Mouse (Mus musculus) embryonic facial prominence, embryonic 14.5 days (tissue): ENCODE measurements around the gene Mrps26. TPM values are rescaled to one million over a fixed set of nuclear protein-coding genes. Genes with fewer than 3 reads are reported as not detected.
A peak's percentile ranks its signal among the peaks of the same experiment; 100 is the strongest.
"Not testable (repeated sequence)": the region's sequence is repeated elsewhere in the genome, so short reads cannot be mapped to it uniquely, and the experiment has no call there.

Source experiments
- ATAC-seq: fragments of 200-750 bp; cut with Nextera tagmentation; 2 replicates; pipeline ENCODE4 v1.8.0; 2017; ENCODE audit warnings: low read depth, moderate number of reproducible peaks, moderate TSS enrichment
- DNase-seq: peaks from one replicate; pipeline ENCODE4 v3.0.0-alpha.2; 2015; ENCODE audit warnings: low spot score
- H3K27ac ChIP-seq: fragments of 300-500 bp; sonication (generic); replicated peaks from 2 replicates; pipeline ENCODE4 v1.5.1; 2014; ENCODE audit warnings: low read depth, mild to moderate bottlenecking, low read length, moderate library complexity
- H3K27me3 ChIP-seq: fragments of 300-500 bp; sonication (generic); replicated peaks from 2 replicates; pipeline ENCODE4 v1.6.1; 2014; ENCODE audit warnings: low read length; ENCODE audit not compliant: control insufficient read depth, insufficient read depth
- H3K36me3 ChIP-seq: fragments of 300-500 bp; sonication (generic); 2 replicates; pipeline ENCODE4 v1.6.1; 2014; ENCODE audit warnings: low read length, mixed read lengths; ENCODE audit not compliant: control insufficient read depth, insufficient read depth
- H3K4me1 ChIP-seq: fragments of 300-500 bp; sonication (generic); 2 replicates; pipeline ENCODE4 v1.6.1; 2014; ENCODE audit warnings: antibody characterized with exemption, low read length; ENCODE audit not compliant: control insufficient read depth, insufficient read depth
- H3K4me2 ChIP-seq: fragments of 300-500 bp; sonication (generic); 2 replicates; pipeline ENCODE4 v1.6.1; 2014; ENCODE audit warnings: low read depth, mild to moderate bottlenecking, low read length, moderate library complexity, mixed read lengths
- H3K4me3 ChIP-seq: fragments of 300-500 bp; sonication (generic); 2 replicates; pipeline ENCODE4 v1.5.1; 2014; ENCODE audit warnings: low read depth, mild to moderate bottlenecking, low read length
- H3K9ac ChIP-seq: fragments of 300-500 bp; sonication (generic); 2 replicates; pipeline ENCODE4 v1.6.1; 2014; ENCODE audit warnings: low read depth, mild to moderate bottlenecking, low read length, moderate library complexity, mixed read lengths
- H3K9me3 ChIP-seq: fragments of 300-500 bp; sonication (generic); 2 replicates; pipeline ENCODE4 v1.6.1; 2016; ENCODE audit warnings: low read length; ENCODE audit not compliant: control insufficient read depth
- WGBS: fragments of 180-500 bp; shearing (Covaris S2); extraction: QIAGEN DNeasy Blood & Tissue Kit; methylation state at CpG from one replicate; pipeline ENCODE4 v1.1.7; 2014; 5-methylcytosine and 5-hydroxymethylcytosine counted together
- polyA plus RNA-seq: library from polyadenylated mRNA; unstranded; fragments of >200 nt; fragmentation: Nextera tagmentation; extraction: Ambion mirVana; gene quantifications from 2 replicates; pipeline ENCODE4 v1.2.1, GENCODE M21; 2014

Mrps26 gene
- polyA plus RNA-seq, 1 experiment from 2014 or later = 91.7 TPM

DNA sequence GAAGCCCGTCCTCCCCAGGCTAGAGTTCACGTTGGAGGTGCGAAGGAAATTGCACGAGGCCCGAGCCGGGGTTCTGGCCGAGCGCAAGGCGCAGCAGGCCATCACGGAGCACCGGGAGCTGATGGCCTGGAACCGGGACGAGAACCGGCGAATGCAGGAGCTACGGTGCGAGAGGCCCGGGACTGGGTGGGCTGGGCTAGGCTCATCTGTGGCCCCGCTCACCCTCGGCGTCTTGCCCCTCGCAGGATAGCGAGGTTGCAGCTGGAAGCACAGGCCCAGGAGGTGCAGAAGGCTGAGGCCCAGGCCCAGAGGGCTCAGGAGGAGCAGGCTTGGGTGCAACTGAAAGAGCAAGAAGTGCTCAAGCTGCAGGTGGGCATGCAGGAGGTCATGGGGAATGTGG, 521 bp downstream of the Mrps26 start:
- peak overlapping the region; percentile 89 for H3K9ac ChIP-seq
- peak overlapping the region; percentile 87 for H3K4me2 ChIP-seq
- DNase-seq (no peak), ATAC-seq (peak; percentile 5)
- H3K4me1 ChIP-seq = peaks cover 9% of the 10 kb centered on the region
- H3K4me3 ChIP-seq = peak overlapping the region; percentile 91
- peaks cover 25% of the 10 kb centered on the region for H3K36me3 ChIP-seq
- 1% methylated on average over 17 of the region's 23 CpGs for WGBS
- H3K27ac ChIP-seq = no peak overlapping the region
- no peaks in the 10 kb centered on the region for H3K9me3 ChIP-seq
- H3K27me3 ChIP-seq = no peaks in the 10 kb centered on the region

DNA sequence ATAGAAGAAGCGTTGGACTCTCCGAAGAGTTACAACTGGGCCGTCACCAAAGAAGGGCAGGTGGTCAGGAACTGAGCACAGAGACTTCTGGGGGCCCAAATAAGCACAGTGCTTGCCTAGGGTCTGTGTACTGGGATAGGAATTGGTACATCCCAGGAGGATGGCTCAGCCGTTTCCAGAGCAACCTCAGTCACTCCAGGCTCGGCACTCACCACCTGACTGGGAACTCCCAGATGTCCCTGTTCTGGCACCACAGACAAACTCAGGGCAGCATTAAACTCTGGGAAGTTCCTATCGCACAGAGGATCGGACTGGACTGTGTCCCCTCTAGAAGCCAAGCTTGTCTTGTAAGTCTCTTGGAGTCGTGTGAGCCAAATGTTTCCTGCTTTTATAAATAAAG, 1.4 kb downstream of the Mrps26 start:
- Histone ChIP-seq H3K36me3 (peaks cover 25% of the 10 kb centered on the region), H3K4me3 (peak overlapping the region; percentile 91; the same call in 1 of the 2 replicates), H3K9ac (0 out of 2 replicates have a peak overlapping the region, but pooled peaks have one; percentile 89), H3K27me3 (no peaks in the 10 kb centered on the region), H3K4me1 (peaks cover 9% of the 10 kb centered on the region), H3K27ac (no peak overlapping the region), H3K4me2 (peak overlapping the region; percentile 87), H3K9me3 (no peaks in the 10 kb centered on the region)
- DNase-seq (no peak), ATAC-seq (no peak)
- 81% methylated on average over 8 of the region's 8 CpGs for WGBS

DNA sequence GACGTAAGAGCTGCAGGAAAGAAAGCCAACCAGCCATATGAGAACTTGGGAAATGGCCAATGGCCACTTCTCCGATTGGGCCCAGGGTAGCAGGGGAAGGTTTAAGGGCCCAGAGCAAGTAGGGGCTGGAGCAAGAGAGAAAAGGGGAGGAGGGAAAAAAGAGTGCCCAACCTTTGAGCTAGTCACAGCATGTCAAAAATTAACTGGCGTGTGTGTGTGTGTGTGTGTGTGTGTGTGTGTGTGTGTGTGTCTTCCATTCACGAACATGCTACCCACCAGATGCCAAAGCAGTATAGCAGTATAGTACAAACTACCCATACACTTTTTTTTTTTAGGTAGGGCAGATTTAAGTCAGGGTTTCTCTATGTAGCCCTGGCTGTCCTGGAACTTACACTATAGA, 5.4 kb downstream of the Mrps26 start:
- Histone ChIP-seq H3K27me3 (no peaks in the 10 kb centered on the region), H3K36me3 (peaks cover 25% of the 10 kb centered on the region), H3K4me1 (peaks cover 9% of the 10 kb centered on the region), H3K9ac (no peak overlapping the region), H3K27ac (no peak overlapping the region), H3K9me3 (no peaks in the 10 kb centered on the region), H3K4me3 (no peak overlapping the region), H3K4me2 (no peak overlapping the region)
- ATAC-seq = no peak
- WGBS = 64% methylated on average over 4 of the region's 4 CpGs
- no peak for DNase-seq

DNA sequence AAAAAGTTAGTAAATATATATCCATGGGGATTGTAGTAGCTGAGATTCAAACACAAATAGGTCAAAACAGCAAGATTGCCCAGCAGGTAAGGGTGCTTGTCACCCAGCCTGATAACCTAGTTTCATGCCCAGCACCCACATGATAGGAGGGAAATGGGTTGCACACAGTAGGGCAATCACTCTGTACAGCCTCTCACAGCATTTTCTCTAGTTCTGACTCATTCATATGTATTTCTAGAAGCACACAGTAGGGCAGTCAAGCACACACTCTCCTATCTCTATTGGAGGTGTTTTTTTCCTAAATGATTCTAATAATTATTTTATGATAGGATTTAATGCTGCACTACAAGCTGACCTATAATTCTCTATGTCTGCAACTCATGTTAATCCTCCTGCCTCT, 6.4 kb downstream of the Mrps26 start:
- H3K9me3 ChIP-seq = no peaks in the 10 kb centered on the region
- no peak overlapping the region for H3K4me2 ChIP-seq
- H3K27ac ChIP-seq = no peak overlapping the region
- ATAC-seq (no peak), DNase-seq (no peak)
- no peak overlapping the region for H3K4me3 ChIP-seq
- peaks cover 3% of the 10 kb centered on the region; the same call in 1 of the 2 replicates for H3K27me3 ChIP-seq
- no peak overlapping the region for H3K9ac ChIP-seq
- peaks cover 2% of the 10 kb centered on the region; the same call in 1 of the 2 replicates for H3K4me1 ChIP-seq
- peaks cover 22% of the 10 kb centered on the region for H3K36me3 ChIP-seq

DNA sequence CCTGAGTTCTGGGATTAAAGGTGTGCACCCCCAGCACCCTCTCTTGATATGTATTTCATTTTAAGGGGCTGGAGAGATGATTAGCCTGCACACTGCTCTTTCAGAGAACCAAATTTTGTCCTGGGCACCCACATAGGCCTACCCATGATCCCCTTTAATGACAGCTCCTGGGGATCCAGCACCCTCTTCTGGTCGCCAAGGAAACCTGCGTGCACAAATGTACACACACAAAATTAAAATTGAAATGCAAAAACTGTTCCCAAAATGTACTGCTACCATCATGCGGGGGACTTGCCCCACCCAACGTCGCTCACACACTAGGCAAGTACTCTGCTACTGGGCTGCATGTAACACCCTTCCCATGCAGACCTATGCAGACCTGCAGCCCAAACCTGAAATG, 11.4 kb downstream of the Mrps26 start:
- Histone ChIP-seq H3K27me3 (peaks cover 53% of the 10 kb centered on the region), H3K4me3 (no peak overlapping the region), H3K9me3 (no peaks in the 10 kb centered on the region), H3K9ac (no peak overlapping the region), H3K4me1 (0 out of 2 replicates have a peak, but pooled peaks cover 5% of the 10 kb centered on the region), H3K36me3 (no peaks in the 10 kb centered on the region), H3K27ac (no peak overlapping the region), H3K4me2 (no peak overlapping the region)
- DNase-seq (no peak), ATAC-seq (no peak)
- 84% methylated on average over 5 of the region's 5 CpGs for WGBS

DNA sequence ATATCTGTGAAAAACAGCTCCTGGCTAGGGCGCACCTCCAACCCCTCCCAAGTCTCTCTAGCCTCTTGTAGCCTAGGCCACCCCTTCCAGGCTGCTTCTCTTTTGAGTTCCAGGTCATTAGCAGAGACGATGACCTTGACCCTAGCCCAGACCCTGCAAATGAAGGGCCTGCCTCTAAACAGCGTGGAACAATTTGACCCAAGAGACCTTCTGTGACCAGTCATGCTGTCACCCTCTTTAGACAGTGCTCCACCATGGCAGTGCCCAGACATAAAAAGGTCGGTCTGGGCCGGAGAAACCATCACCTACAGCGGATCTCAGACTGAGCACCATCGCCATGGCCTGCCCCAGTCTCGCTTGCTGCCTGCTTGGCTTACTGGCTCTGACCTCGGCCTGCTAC, 12.3 kb downstream of the Mrps26 start, which contains the start of gene Oxt:
Gene Oxt, plus strand, starts transcription at position 301 of the 400 bp plus-strand sequence.
- H3K27me3 ChIP-seq = peaks cover 62% of the 10 kb centered on the region
- no peak within 1 kb of the TSS for H3K27ac ChIP-seq
- peak within 1 kb of the TSS; percentile 42; the same call in 1 of the 2 replicates for H3K9ac ChIP-seq
- peak within 1 kb of the TSS; percentile 57 for H3K4me2 ChIP-seq
- WGBS = 42% methylated on average over 8 of the region's 9 CpGs
- peak within 1 kb of the TSS; percentile 36 for H3K4me3 ChIP-seq
- 0 out of 2 replicates have a peak, but pooled peaks cover 5% of the 10 kb centered on the region for H3K4me1 ChIP-seq
- H3K9me3 ChIP-seq = no peaks in the 10 kb centered on the region
- no peak for DNase-seq
- no peak for ATAC-seq
- no peaks in the 10 kb centered on the region for H3K36me3 ChIP-seq

DNA sequence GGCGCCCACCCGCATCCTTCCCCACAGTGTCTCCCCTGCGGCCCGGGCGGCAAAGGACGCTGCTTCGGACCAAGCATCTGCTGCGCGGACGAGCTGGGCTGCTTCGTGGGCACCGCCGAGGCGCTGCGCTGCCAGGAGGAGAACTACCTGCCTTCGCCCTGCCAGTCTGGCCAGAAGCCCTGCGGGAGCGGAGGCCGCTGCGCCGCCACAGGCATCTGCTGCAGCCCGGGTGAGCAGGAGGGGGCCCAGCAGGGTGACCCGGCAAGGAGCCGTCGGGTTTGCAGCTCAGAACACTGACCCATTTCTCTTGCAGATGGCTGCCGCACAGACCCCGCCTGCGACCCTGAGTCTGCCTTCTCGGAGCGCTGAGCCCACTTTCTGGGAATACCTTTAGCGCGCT, 13.0 kb downstream of the Mrps26 start:
- peak overlapping the region; percentile 57 for H3K4me2 ChIP-seq
- H3K4me1 ChIP-seq, H3K27ac ChIP-seq, DNase-seq, H3K36me3 ChIP-seq, ATAC-seq, H3K9me3 ChIP-seq: not testable (repeated sequence)
- H3K4me3 ChIP-seq = peak overlapping the region; percentile 36
- H3K27me3 ChIP-seq = peaks cover 69% of the 10 kb centered on the region
- peak overlapping the region; percentile 42; the same call in 1 of the 2 replicates for H3K9ac ChIP-seq
- WGBS = under 1% methylated on average over 22 of the region's 32 CpGs

DNA sequence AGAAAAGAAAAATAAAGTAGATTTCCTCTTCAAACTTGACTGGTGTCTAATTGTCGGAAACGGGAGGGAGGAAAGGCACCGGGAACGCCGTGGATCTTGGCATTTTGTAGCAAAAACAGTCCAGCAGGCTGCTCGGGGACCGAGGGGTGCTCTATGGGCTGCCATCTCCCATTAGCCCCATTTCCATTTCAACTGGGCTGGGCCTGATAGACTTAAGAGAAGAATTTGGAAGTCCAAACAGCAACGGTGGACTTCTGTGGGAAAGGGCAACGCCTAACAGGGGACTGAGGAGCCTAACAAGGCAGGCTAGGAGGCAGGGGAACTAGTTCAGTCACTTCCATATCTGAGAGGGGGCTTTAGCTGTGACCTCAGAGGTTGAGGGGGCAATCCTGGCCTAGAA, 13.5 kb downstream of the Mrps26 start:
- no peak for DNase-seq
- Histone ChIP-seq H3K9me3 (no peaks in the 10 kb centered on the region), H3K9ac (no peak overlapping the region), H3K4me1 (0 out of 2 replicates have a peak, but pooled peaks cover 5% of the 10 kb centered on the region), H3K4me2 (peak overlapping the region; percentile 57), H3K27me3 (peaks cover 73% of the 10 kb centered on the region), H3K36me3 (no peaks in the 10 kb centered on the region), H3K4me3 (peak overlapping the region; percentile 36), H3K27ac (no peak overlapping the region)
- ATAC-seq = no peak
- 3% methylated on average over 9 of the region's 9 CpGs for WGBS

DNA sequence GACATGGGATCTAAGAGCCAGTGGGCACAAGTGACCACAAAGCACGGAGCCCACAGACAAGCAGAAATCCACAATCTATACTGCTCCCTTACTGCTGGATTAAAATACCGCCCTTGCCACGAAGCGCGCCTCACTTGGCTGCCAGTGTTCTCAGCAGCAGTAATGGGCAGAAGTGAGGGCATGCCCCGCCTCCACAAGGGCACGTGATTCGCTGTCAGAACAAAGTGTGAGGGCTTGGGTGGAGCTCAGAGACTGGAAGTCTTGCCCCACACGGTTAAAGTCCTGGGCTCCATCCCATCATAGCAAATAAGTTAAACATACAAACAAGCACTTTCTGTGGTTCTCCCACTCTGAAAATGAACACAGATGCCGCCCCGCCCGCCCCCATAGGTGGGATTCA, 14.1 kb downstream of the Mrps26 start:
- peak overlapping the region; percentile 17 for H3K4me3 ChIP-seq
- 0 out of 2 replicates have a peak, but pooled peaks cover 5% of the 10 kb centered on the region for H3K4me1 ChIP-seq
- peak overlapping the region; percentile 57; the same call in 1 of the 2 replicates for H3K4me2 ChIP-seq
- H3K36me3 ChIP-seq = no peaks in the 10 kb centered on the region
- no peak overlapping the region for H3K9ac ChIP-seq
- H3K27me3 ChIP-seq = peaks cover 80% of the 10 kb centered on the region
- H3K9me3 ChIP-seq = no peaks in the 10 kb centered on the region
- H3K27ac ChIP-seq = no peak overlapping the region
- no peak for ATAC-seq
- WGBS = 3% methylated on average over 9 of the region's 12 CpGs
- no peak for DNase-seq
